Mouse (Mus musculus) megakaryocyte-erythroid progenitor cell, adult 5-6 weeks (primary cell): ENCODE results near the gene Setdb1. TPM values are rescaled to one million over a fixed set of nuclear protein-coding genes. Genes with fewer than 3 reads are reported as not detected.

Experiments used
- ATAC-seq: replicated peaks from 2 replicates; pipeline ENCODE4 v1.8.0; 2016; ENCODE audit warnings: mild to moderate bottlenecking, inconsistent platforms; ENCODE audit not compliant: severe bottlenecking, poor library complexity, low FRiP score, low TSS enrichment
- total RNA-seq, 2 experiments: library from RNA; stranded (forward) in 1 of 2; stranded (reverse) in 1 of 2; fragments of 200-1000, 215-1000 nt in 1 of 2; fragments of >200 nt in 1 of 2; fragmentation: Nextera tagmentation in 1 of 2; gene quantifications; 2 replicates each; pipeline ENCODE4 v1.2.3; 2014 to 2017

Setdb1 gene
- total RNA-seq, 2 experiments from 2014 or later = 46.5 to 67.9 TPM

DNA sequence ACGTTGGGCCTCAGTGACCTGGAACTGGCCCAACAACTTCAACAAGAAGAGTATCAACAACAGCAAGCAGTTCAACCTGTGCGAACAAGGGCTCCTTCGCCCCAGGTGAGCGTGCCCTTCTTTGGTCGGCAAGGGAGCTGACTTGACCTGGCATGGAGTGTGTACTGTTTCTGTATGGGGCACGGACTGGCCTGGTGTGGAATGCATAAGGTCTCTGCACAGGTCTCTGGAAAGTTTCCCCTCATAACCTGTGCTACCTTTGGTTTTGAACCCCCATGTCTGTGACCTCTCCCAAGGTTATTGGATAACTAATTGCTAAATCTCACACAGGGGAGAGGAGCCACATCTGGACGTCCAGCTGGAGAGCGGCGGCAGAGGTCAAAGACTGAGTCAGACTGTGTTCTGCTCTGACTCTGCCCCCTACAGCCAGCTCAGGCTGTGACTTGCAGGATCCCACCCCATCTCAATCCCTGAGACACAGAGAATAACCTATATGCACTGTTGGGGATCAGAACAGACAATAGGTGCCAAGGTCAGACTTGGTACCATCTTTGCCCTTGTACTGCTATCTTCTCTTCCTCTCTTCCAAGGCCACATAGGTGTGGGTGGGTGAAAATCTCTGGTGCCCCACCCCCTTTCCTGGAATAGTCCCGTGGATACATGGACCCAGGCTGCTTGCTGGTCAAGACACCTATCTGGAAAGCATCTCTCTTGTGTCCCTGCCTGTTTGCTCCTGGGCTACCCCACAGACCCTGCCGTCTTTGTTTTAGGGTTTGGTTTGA lies 61.5 kb downstream of the Setdb1 start:
- no peak for ATAC-seq

DNA sequence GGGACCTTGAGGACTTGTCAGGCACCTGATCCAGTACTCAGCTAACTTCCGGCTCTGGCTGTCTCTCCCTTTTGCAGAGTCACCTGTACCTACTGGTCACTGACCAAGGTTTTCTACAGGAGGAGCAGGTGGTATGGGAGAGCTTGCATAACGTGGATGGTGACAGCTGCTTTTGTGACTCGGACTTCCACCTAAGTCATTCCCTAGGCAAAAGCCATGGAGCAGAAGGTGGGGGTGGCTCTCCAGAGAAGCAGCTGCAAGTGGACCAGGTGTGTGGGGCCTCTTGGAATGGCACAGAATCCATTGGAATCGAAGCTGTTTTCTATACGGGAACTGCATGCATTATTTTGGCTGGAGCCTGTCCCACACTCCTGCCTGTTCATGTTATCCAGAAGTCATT lies 62.3 kb downstream of the Setdb1 start:
- no peak for ATAC-seq

DNA sequence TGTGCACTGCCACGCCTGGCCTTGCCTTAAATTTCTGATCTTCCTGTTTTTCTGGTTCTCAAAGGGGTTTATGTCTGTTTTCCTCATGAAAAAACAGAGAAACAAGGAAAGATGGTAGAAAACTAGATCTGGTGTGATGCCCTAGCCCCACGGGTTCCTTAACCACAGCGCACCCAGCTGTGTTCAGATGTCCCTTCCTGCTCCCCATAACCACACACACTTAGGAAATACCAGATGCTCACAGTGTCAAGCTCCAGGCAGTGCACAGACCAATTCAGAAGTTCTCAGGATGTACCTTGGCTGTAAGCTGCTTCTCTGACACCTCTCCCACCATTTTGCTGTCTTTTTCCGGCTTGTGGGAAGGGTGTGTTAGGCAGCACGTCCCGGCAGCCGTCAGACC lies 62.7 kb downstream of the Setdb1 start:
- no peak for ATAC-seq

DNA sequence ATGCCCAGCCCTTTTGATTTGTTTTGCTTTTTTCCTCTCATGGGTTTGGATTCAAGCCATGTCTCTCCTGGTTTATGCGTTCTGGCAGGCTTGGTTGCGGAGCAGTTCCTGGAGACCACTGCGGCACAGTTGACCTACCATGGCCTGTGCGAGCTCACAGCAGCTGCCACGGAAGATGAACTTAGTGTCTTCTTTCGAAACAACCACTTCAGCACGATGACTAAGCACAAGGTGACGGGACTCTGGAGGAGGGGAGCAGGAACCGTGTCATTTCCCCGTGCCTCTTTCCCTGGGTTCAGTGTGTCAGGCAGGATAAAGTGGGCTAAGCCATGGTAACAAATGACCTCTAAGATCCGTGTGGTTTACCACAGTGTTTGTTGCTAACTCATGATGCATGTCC lies 63.5 kb downstream of the Setdb1 start:
- ATAC-seq = peak; percentile 43

DNA sequence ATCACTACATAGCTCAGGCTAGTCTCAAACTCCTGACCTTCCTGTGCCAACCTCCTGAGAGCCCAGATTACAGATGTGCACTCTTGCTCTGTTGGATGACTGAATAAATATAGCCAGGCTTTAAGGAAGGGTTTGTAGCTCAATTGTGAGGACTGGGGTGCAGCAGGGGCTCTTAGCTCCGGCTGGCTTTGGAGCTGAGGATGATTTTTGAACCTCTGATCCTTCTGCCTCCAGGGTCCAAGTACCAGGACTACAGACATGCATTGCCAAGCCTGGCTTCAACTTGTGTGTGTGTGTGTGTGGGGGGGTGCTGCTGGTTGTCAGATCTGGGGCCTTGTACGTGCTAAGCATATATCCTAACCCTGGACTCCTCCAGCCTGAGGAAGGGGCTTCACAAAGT lies 64.1 kb downstream of the Setdb1 start:
- ATAC-seq = no peak

DNA sequence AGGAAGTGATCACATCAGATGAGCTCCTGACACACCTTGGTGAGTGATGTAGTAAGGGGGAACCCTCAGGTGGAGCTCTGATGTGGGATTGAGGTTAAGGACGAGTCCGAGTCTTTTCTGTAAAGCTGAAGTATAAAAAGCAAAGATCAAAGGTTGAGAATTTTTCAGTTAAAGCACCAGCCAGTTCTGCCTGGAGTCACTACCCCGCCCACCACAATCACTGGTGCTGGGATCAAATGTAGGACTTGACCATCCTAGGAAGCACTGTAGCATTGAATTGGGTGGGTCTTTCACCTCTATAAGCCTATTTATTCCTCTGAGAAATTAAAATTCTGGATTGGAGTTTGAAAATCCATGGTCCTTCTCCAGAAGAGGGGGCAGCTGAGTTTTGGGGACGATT lies 66.0 kb downstream of the Setdb1 start:
- no peak for ATAC-seq

DNA sequence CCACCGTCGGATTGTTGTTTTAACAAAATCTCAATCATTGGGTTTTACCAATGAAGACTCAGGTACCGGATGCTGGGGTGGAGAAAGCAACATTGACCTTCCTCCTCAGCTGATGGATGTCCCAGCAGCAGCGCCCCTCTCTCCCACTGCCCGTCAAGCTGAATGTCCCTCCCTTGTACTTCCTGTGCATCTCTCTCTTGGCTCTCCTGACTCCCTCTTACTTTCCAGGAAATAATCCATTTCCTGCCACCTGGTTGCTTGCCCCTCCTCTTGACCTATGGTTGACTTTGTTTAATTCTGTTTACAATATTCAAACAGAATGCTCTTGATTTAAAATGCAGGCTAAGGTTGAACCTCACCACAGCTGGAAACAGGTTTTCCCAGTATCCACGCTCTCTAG lies 66.8 kb downstream of the Setdb1 start:
- ATAC-seq = no peak

DNA sequence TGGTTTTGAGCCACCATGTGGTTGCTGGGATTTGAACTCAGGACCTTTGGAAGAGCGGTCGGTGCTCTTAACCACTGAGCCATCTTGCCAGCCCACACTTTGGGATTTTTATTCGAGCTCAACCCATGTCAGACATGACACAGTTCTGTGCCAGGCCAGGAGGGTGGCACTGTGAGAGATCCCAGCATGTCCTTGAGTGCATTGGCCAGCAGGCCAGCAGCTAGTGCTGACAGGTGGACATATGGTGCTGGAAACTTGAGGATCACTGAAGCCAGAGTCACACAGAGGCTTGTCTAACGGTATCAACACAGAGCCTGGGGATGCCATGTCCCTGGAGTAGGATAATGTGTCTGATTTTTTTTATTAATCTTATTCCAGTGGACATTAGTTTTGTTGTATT lies 67.6 kb downstream of the Setdb1 start:
- no peak for ATAC-seq

DNA sequence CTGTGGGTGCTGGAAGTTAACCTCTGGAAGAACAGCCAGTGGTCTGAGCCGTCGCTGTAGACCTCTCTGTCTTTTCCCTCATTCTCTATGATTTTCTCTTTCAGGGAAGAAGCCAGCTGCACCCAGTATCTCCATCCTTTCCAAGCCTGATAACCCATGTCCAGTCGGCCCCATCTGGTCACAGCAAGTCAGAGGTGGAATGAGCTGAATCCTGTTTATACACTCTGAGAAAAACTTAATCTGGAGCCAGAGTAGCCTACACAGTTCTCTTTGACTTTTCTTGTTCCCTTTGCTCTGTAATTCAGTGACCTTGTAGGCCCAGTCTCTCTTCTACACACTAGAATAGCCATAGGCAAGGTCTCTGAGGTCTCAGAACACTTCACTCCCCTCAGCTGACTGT lies 69.5 kb downstream of the Setdb1 start:
- no peak for ATAC-seq

DNA sequence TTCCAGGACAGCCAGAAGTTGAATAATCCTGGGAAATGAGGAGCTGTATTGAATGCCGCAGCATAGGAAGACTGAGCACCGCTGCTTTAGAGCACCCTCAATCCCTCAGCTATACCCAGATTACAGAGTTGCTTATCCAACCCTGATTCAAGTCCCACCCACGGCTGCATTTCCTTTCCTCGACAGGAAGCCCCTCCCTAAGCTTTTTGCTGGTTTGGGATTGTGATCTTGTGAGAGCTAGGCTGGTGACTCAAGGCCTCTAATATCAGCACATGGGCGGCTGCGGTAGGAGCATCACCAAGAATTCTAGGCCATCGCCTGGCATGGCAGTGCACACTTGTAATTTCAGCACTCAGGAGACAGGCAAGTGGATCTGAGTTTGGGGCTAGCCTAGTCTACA lies 70.5 kb downstream of the Setdb1 start:
- ATAC-seq = no peak

DNA sequence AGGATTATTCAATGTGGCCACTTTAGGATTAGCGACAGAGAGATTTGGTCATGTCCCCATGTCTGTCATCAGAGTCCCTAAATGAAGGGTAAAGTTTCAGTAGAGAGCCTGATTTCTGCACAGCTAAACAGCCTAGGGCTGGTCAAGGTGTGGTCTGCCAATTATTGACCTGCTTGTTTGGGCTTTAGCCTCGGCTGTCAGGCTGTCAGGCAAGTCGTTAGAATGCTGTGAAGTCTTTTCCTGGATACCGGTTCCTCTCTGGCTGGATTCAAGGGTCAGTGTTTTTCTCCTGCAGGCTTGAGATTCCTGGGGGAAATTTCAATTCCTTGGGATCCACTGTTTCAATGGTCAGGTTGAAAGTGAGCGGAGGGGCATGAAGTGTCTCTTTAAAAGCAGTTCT lies 71.0 kb downstream of the Setdb1 start:
- ATAC-seq = no peak

DNA sequence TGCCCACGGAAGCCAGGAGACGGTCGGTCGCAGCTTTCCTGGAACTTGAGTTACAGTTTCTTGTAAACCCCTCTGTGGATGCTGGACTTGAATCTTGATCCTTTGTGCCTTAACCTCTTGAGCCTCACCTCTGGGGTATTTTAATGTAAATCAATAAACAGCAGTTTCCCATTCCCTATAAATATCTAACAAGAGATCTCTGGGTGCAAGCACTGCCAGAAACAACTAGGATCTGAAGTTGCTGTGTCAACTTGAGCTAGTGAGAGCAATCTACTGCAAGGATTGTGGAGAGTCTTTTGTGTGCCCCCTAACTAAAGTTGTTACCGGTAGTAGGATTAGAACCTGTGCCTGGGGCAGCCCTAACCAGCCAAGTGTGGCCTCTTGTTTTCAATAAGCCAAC lies 71.6 kb downstream of the Setdb1 start:
- no peak for ATAC-seq

DNA sequence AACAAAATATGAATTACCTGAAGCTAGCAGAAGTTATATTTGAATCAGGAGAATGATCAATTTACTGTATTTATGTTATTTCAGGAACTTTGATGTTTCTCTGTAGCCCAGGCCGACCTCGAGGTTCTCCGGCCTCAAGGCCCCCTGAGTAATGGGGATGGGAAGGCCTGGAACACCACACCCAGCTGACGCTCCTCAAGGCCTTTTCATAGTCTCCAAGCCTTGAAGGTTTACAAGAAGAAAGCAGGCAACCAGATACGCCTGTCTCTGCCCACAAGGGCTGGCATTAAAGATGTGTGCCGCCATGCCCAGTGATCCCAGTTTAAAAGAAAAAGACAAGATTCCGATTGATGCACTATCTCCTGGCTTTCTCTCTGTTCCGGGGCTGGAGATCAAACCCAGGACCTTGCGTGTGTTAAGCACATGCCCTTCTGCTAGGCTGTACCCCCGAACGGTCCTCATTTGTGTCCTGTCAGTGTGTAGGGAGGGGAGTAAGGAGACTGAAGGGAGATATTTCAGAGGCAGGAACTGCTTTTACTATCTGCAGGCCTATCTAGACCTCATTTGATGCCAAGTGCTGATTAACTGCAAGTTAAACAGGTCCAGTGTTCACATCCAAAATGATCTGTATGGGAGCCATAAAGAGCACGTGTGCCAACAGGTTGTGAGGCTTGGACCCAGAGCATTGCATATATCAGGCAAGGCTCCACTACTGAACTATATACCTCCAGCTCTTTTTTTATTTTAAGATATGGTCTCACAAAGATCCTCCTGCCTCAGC lies 72.3 kb downstream of the Setdb1 start:
- ATAC-seq = no peak

DNA sequence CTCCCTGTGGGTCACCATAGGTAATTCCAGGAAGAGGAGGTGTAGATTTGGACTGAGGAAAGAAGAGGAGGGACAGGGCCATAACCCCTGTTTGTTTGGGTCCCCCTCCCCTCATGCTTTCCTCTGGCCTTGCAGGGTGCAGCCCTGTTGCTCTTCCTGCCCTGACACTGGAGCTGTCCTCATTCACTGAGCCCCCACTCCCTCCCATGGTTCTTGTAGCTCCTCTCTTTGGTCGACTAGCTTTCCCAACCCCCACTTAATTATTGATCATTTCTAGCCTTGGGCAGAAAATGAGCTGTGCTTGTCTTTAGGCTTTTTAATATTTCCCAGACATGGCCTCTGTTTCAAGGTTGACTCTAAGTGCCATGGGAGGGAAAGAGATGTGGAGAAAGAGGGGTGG lies 72.9 kb downstream of the Setdb1 start:
- ATAC-seq = no peak

DNA sequence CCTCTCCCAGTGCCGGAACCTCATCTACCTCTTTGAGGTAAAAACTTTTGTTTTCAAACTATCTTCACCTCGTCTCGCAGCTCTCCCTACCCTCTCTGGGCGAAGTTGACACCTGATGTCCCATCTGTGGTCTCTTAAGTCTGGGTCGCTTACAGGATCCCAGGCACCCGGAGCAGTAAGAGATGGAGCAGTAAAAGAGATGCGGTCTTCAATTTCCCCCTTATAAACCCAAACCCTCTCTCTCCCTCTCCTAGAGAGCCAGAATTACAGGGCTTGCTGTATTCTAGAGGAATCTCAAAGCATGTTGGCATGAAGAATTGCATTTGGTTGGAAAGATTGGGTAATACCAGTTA lies 73.4 kb downstream of the Setdb1 start:
- no peak for ATAC-seq

DNA sequence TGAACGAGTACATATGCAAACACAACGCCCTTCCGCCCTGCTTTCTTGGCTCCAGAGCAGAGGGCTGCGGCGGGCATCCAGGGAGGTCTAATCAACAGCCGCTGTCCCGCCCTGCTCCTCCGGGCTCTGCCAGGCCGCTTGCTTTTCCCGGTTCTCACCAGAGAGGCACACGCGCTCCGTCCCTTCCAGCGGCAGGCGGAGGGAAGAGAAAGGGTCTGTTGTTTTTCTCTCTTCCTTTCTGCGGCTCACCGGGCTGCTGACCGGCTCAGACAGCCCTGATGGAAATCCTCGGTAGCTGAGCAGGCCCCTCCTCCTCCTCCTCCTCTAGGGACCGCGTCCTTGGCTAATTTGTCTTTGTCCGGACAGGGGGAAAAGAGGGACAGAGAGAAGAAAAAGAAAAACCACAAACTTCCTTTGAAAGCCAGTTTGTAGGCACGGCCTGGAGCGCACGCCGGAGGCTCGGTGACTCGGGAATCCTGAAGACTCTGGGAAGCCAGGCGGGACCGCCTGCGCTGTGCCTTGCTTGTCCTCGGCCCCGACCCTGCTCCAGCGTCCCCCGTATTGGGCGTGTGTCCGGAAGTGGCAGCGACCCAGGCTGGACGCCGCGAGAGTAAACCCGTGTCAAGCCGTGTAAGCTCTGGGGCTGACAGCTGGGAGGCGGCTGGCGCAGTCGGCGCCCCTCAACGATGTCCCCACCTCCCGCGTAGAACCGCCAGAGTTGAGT lies 74.0 kb downstream of the Setdb1 start:
- ATAC-seq = peak; percentile 56

DNA sequence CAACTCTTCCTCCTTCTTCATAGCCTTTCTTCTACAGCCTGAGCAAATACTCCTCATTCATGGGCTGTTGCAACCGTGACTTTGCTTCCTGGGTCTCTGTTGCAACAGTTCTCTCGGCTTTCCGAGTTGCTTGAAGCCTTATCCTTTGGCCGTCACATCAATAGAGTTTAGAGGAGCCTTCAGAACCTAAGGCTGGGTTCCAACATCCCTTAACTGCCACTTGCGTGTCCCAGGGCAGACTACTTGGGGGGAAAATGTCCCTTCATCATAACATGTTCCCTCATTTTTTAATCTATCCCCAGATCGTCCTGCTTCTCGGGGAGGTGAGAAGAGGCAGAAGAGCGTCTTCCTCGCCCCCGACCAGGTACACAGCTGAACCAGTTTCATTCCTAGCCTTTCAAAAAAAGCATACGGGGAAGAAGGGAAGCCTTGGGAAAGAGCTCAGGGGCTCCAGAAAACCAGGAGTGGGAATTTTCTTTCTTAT lies 74.6 kb downstream of the Setdb1 start:
- peak; percentile 7; the same call in 1 of the 2 replicates for ATAC-seq

DNA sequence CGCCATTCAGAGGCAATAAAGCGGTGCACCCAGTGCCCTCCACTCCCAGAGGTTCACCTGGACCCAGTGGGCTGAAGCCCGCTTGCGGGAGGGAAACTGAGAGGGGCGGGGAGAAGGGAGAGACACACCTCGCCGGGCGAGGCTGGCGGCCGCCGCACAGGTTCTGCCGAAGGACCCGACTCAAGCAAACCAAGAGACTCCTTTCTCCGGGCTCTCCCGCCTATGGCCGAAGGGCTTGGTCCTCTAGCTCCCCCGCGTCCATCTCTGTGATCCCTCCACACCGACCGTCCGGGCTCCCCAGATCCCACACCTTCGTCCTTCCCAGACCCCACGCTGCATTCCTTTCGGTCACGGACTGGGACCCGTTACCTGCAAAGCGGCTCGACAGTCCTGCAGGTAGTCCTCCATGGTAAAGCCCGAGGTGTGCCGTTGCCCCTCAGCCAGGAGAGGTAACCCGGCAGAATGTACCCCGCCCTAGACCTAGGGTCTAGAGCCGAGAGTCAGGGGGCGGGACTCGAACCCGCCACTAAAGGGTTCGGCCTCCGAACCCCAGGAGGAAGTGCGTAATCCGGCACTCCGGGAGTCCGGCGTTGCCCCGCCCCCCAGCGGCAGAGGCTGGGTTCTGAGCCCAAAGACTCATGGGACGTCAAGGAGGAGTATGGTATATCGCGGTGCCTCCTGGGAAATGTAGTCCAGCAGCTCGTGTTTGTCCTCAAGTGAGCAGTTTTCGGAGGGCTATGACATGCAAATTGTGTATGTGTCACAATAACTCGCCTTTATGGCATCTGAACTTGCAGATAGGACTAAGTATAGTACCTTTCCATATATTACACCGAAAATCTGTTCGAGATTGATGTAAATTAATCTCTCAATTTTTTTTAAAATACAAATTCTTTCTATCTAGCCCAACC lies 75.5 kb downstream of the Setdb1 start, which contains the start of the genes Mindy1 and Prune1:
Gene Mindy1 (plus strand): TSS at position 130 of the 911 bp plus-strand sequence.
Gene Prune1 (minus strand): TSS at position 861 of the 911 bp plus-strand sequence.
- peak; percentile 75 for ATAC-seq

DNA sequence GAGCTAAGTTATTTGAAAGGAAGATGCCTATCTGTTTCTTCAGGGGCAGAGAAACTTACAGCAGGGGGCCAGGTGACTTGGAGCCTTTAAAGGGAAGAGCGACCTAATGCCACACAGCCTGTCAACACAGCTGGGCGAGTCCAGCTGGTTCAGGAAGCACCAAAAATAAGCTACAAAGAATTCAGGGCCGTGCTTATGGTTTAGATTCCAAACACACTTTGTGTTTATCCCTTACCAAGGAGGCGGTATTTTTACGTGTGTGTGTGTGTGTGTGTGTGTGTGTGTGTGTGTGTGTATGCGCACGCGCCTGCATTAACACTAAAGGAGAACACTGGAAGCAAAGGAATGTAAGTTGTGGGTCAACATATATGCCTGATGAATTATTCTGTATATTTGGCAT lies 76.3 kb downstream of the Setdb1 start:
- ATAC-seq = no peak
